Mouse (Mus musculus): ENCODE results near the gene Cnnm3. TPM values are rescaled to one million over a fixed set of nuclear protein-coding genes. Genes with fewer than 3 reads are reported as not detected.

The Cnnm3 gene
- 10 to 100 TPM; 17.1 to 34.6 TPM for polyA plus RNA-seq (2017; shearing (Covaris generic))

DNA sequence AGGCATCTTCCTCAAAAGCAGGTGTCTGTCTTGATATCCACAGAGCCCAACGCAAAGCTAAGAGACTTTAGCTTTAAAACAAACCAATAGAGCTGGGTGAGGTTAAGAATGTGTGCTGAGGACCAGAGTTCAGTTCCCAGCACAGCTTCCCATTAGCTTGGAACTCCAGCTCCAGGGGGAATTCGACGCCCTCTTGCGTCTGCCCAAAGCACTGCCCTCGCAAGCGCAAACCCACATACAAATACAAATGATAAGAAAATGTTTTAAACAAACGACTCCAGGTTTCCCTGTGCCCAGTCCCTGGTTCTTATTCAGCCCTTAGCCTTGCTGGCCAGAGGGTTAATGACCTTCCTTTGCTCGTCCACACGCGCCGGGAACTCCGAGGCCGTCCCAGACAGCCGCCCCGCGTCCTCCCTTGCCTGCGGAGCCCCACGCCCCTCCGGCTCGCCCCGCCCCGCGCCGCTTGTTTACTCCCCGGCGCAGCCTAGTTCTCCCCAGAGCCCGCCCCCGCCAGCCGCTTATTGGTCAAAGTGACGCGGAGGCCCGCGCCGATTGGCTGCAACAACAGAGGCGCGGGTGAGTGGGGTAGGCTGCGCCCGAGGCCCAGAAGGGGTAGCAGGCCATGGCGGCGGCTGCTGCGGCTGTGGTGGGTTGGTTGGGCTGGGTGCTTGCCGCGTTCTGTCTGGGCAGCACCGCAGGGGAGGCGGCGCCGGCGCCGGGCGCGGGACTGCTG lies at the start of gene Cnnm3:
Gene Cnnm3, plus strand, starts transcription at position 579 of the 733 bp plus-strand sequence.

DNA sequence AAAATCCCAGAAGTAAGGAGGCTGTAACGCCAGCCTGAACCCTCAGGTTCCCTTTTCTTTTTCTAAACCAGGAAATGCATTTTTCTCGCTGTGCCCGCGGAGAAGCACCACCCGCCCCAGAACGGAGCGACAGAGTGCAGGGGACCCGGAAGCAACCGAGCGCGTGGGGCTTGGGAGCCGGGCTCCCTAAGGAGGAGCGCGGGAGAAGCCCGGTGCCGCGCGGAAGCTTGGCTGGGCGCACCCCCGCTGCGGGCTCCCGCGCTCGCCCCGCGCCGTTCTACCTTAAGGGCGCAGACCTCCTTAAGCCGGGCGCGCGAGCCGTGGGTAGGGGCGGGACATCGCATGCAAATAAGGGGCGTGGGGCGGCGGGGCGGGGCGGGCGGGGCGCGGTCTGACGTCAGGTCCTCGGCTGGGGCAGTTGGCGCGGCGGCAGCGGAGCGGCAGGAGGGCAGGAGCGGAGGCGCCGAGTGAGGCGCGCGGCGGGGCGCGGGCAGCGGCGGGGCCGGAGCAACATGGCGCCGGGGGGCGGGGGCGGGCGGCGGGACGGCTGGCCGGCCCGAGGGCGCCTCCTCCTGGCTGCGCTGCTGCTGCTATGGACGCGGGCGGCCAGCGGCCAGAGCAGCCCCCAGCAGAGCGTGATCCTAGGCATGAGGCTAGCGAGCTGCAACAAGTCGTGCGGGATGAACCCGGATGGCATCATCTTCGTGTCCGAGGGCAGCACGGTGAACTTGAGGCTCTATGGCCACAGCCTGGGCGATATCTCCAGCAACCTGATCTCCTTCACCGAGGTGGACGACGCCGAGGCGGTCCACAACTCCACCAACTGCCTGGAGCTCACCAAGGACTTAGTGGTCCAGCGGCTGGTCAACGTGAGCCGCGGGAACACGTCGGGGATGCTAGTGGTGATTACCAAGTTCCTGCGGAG lies 40.2 kb upstream of the Cnnm3 start, which contains the start of gene Cnnm4:
Gene Cnnm4, plus strand, starts transcription at position 440 of the 925 bp plus-strand sequence.

DNA sequence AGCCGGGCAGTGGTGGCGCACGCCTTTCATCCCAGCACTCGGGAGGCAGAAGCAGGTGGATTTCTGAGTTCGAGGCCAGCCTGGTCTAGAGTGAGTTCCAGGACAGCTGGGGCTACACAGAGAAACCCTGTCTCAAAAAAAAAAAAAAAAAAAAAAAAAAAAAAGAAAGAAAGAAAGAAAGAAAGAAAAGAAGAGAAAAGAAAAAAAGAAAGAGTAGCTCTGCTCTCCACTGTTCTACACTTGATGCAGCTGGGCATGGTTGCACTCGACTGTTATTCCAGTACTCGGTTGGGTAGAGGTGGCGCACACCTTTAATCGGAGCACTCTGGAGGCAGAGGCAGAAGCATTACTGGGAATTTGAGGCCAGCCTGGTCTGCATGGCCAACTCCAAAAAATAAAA lies 25.1 kb downstream of the Cnnm3 start, which contains the start of gene Ankrd23:
Gene Ankrd23, minus strand, starts transcription at position 101 of the 400 bp plus-strand sequence.

DNA sequence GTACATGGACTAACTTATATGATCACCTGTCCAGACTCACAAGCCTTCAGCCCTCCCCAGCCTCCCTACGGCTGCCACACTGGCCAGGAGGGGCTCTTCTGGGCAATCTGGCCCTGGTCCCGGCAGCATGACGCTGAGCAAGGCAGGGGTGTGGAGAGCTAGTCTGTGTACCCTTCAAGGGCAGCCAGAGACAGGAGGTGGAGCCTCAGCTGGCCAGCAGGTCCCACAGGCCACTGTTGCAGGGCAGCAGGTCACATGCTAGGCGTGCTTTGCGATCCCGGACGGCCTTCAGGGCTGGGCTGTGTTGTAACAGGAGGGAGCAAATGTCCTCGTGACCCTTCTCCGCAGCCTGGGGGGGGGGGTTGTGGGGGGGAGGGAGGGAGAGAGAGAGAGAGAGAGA lies 27.5 kb downstream of the Cnnm3 start, which contains the start of gene Gm42417:
Gene Gm42417, minus strand, starts transcription at position 244 of the 400 bp plus-strand sequence.

DNA sequence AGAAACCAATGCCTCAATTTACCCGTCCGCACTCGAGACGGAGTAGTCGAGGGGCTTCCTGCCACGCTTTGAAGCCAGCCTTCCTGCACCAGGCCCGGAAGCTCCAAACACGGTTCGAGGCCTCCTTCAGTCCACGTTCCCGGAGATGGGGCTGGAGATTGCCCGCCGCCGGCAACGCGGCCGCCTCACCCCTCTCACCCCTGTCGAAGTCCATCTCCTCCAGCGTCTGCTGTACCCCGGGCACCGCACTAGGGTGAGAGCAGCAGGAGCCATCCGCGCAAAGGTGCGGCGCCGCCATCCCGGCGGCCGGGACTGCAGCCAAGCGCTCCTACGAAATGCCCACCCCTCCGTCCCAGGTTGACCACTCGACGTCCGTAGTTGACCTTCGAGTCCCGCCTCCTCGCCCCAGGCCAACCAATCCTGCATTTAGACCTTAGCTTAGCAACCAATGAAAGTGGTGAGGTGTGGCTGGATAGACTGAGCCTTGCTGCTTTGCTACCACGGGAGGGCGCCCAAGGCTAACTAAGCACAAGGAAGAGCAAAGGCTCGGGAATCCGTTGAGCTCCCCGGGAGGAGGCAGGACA lies 35.3 kb downstream of the Cnnm3 start, which contains the start of gene Ankrd39:
Gene Ankrd39, minus strand, starts transcription at position 558 of the 584 bp plus-strand sequence.

DNA sequence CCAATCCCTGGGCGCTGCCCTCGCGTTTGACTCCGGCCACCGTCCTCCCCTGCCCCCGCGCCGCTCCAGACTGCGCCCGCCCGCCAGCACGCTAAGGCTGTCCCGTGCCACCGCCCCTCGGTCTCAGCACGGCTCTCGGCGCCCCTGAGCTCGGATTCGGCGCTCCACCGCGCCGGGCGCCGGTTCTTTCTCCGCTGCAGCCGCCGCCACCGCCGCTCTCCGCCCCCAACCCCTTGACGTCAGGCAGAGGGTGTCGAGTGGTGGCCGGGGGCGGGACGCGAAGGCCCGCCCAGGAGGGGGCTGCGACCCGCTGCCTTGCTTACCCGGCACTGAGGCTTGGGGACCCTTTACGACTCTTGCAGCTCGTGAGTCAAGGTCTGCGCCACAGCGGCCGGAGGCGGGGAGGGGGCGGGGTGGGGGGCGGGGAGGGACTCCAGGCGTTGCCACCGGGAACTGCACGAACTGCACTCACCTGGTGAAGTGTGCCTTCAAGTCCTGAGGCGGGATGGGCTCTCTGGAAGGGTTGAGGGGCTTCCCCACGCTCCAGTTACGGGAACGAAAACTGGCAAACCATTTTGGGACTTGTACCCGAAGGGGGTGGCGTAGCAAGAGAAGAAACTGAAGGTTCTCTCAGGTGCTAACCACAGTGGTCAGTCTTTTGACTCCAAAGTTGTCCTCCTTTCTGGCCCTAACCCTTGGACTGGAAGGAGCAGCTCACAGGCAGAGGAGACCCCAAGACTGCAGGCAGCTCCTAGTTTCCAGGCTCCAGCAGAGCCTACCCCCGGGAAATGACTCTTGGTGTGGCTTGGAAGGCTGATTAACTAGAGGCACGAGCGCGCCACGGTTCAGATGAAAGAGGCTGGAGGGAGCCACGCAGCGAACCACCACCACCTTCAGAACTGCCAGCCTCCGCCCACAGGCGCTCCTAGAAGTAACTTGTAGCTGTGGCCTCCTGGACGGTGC lies 46.6 kb downstream of the Cnnm3 start, which contains the start of gene Sema4c:
Gene Sema4c, minus strand, starts transcription at position 319 of the 963 bp plus-strand sequence.

Other genes with a start within 250 kb of the Cnnm3 start
- 10 to 100 TPM; 71.1 to 84.4 TPM for gene Neurl3, start 237.2 kb upstream of the Cnnm3 start, polyA plus RNA-seq (2017; shearing (Covaris generic))
- gene Arid5a, start 204.1 kb upstream of the Cnnm3 start, polyA plus RNA-seq (2017; shearing (Covaris generic)) = 100 to 1,000 TPM; 103 to 111 TPM
- 10 to 100 TPM; 42.3 to 44.1 TPM for gene Kansl3, start 142.7 kb upstream of the Cnnm3 start, polyA plus RNA-seq (2017; shearing (Covaris generic))
- under 1 TPM; 0.58 to 0.60 TPM for gene Fer1l5, start 139.6 kb upstream of the Cnnm3 start, polyA plus RNA-seq (2017; shearing (Covaris generic))
- 10 to 100 TPM; 12.5 to 19.3 TPM for gene Lman2l, start 66.6 kb upstream of the Cnnm3 start, polyA plus RNA-seq (2017; shearing (Covaris generic))
- 1 to 10 TPM; 2.0 to 2.2 TPM for gene Cnnm4, start 40.2 kb upstream of the Cnnm3 start, polyA plus RNA-seq (2017; shearing (Covaris generic))
- 10 to 100 TPM; 22.1 to 24.8 TPM for gene Ankrd23, start 25.0 kb downstream of the Cnnm3 start, polyA plus RNA-seq (2017; shearing (Covaris generic))
- 1 to 10 TPM in 1 of 2 experiments, not detected in 1; 1.0 TPM for gene Gm42417, start 27.6 kb downstream of the Cnnm3 start, polyA plus RNA-seq (2017; shearing (Covaris generic))
- 10 to 100 TPM; 25.1 to 30.1 TPM for gene Ankrd39, start 35.6 kb downstream of the Cnnm3 start, polyA plus RNA-seq (2017; shearing (Covaris generic))
- under 1 TPM; 0.35 to 0.98 TPM for gene Sema4c, start 46.5 kb downstream of the Cnnm3 start, polyA plus RNA-seq (2017; shearing (Covaris generic))
- under 1 TPM in 1 of 2 experiments, not detected in 1; 0.26 TPM for gene Fam178b, start 171.3 kb downstream of the Cnnm3 start, polyA plus RNA-seq (2017; shearing (Covaris generic))
- 100 to 1,000 TPM; 581 to 642 TPM for gene Cox5b, start 179.6 kb downstream of the Cnnm3 start, polyA plus RNA-seq (2017; shearing (Covaris generic))
- under 1 TPM in 1 of 2 experiments, not detected in 1; 0.28 TPM for gene 4933424G06Rik, start 198.3 kb downstream of the Cnnm3 start, polyA plus RNA-seq (2017; shearing (Covaris generic))
- 10 to 100 TPM; 50.1 to 58.2 TPM for gene Actr1b, start 202.6 kb downstream of the Cnnm3 start, polyA plus RNA-seq (2017; shearing (Covaris generic))
- 100 to 1,000 TPM; 207 to 227 TPM for gene Zap70, start 249.9 kb downstream of the Cnnm3 start, polyA plus RNA-seq (2017; shearing (Covaris generic))